Mouse (Mus musculus) neural tube, embryonic 11.5 days (tissue): ENCODE measurements at regions not wholly inside any gene's neighbourhood (a gene's known extent, or its start where the extent isn't known, plus 50 kb on each side); places are given as distances from the start of the nearest gene placed in this dataset.

Source experiments
- ATAC-seq: fragments of 200-750 bp; cut with Nextera tagmentation; 2 replicates; pipeline ENCODE4 v1.8.0; 2017; ENCODE audit warnings: moderate number of reproducible peaks, mild to moderate bottlenecking, moderate TSS enrichment, moderate library complexity; ENCODE audit not compliant: insufficient read depth, low FRiP score, low TSS enrichment
- DNase-seq: peaks from one replicate; pipeline ENCODE4 v3.0.0-alpha.2; 2015; ENCODE audit warnings: low spot score
- H3K27ac ChIP-seq: fragments of 300-500 bp; sonication (generic); 2 replicates; pipeline ENCODE4 v1.5.1; 2014; ENCODE audit warnings: low read depth, mild to moderate bottlenecking, low read length
- H3K27me3 ChIP-seq: fragments of 300-500 bp; sonication (generic); 2 replicates; pipeline ENCODE4 v1.6.1; 2014; ENCODE audit warnings: mild to moderate bottlenecking, low read length, mixed read lengths; ENCODE audit not compliant: control insufficient read depth, insufficient read depth
- H3K36me3 ChIP-seq: fragments of 300-500 bp; sonication (generic); 2 replicates; pipeline ENCODE4 v1.6.1; 2014; ENCODE audit warnings: mild to moderate bottlenecking, low read length, moderate library complexity, mixed read lengths; ENCODE audit not compliant: control insufficient read depth, insufficient read depth
- H3K4me1 ChIP-seq: fragments of 300-500 bp; sonication (generic); 2 replicates; pipeline ENCODE4 v1.6.1; 2014; ENCODE audit warnings: low read length, mixed read lengths; ENCODE audit not compliant: control insufficient read depth, insufficient read depth
- H3K4me2 ChIP-seq: fragments of 300-500 bp; sonication (generic); 2 replicates; pipeline ENCODE4 v1.6.1; 2014; ENCODE audit warnings: low read depth, mild to moderate bottlenecking, moderate library complexity
- H3K4me3 ChIP-seq: fragments of 300-500 bp; sonication (generic); 2 replicates; pipeline ENCODE4 v1.5.1; 2014; ENCODE audit warnings: low read depth, low read length
- H3K9ac ChIP-seq: fragments of 300-500 bp; sonication (generic); 2 replicates; pipeline ENCODE4 v1.6.1; 2014; ENCODE audit warnings: mild to moderate bottlenecking, low read length
- H3K9me3 ChIP-seq: fragments of 300-500 bp; sonication (generic); 2 replicates; pipeline ENCODE4 v1.6.1; 2016; ENCODE audit warnings: low read length; ENCODE audit not compliant: control insufficient read depth
- WGBS: fragments of 180-500 bp; shearing (Covaris S2); extraction: QIAGEN DNeasy Blood & Tissue Kit; methylation state at CpG from one replicate; pipeline ENCODE4 v1.1.7; 2014; 5-methylcytosine and 5-hydroxymethylcytosine counted together

DNA sequence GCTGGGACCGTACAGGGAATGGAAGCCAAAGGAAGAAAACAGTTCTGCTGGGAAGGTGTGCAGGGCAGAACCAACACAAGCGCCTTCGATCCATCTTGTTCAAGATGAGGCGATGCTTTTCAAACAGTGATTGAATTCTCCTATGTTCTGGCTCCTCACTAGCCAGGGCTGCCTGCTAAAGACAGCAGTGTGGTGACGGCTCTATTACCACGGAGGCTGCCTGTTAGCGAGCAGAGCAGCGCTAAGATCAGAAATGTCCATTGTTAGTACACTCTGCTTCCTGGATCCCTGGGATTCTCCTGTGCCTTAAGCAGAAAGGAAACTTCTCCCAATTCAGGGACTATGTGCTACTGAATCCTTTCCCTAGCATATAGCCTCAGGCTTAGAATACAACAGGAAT is 629.0 kb downstream of the Cdk5rap2 start:
- DNase-seq: no peak
- no peak for ATAC-seq
- Histone ChIP-seq H3K36me3 (no peaks in the 10 kb centered on the region), H3K4me1 (no peaks in the 10 kb centered on the region), H3K27ac (no peak overlapping the region), H3K9me3 (no peaks in the 10 kb centered on the region), H3K27me3 (no peaks in the 10 kb centered on the region), H3K9ac (no peak overlapping the region), H3K4me2 (no peak overlapping the region), H3K4me3 (no peak overlapping the region)
- 79% methylated on average over 8 of the region's 8 CpGs for WGBS

GRCm38 (mm10) chr4:69761841-69762240 is 648.4 kb downstream of the Cdk5rap2 start:
- Histone ChIP-seq H3K9ac (no peak overlapping the region), H3K36me3 (no peaks in the 10 kb centered on the region), H3K4me3 (no peak overlapping the region), H3K9me3 (no peaks in the 10 kb centered on the region), H3K27me3 (no peaks in the 10 kb centered on the region), H3K27ac (no peak overlapping the region), H3K4me2 (no peak overlapping the region), H3K4me1 (no peaks in the 10 kb centered on the region)
- no peak for ATAC-seq
- 86% methylated on average over 3 of the region's 3 CpGs for WGBS
- DNase-seq: no peak

DNA sequence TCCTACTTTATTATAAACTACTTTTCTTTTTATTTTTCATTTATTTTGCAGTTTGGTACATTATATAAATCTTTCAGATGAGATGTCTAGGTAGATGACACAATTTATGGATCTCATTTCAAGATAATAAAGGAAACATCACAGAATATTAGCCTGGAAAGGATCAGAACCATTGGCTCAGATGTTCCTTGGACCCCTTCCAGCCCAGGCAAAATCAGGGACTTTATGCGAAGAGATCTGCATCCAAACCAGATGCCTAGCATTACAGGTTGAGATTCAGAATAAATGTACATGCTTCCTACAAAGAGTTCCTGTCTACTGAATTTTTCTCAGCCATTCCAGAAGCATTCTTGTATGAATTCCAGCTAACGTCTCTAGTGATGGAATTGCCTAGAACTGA is 650.6 kb downstream of the Cdk5rap2 start:
- no peak overlapping the region for H3K4me3 ChIP-seq
- H3K27ac ChIP-seq: no peak overlapping the region
- H3K4me1 ChIP-seq: no peaks in the 10 kb centered on the region
- WGBS: 97% methylated on average over 2 of the region's 2 CpGs
- ATAC-seq (no peak), DNase-seq (no peak)
- H3K9me3 ChIP-seq: no peaks in the 10 kb centered on the region
- H3K27me3 ChIP-seq: no peaks in the 10 kb centered on the region
- H3K9ac ChIP-seq: no peak overlapping the region
- H3K36me3 ChIP-seq: no peaks in the 10 kb centered on the region
- H3K4me2 ChIP-seq: no peak overlapping the region

DNA sequence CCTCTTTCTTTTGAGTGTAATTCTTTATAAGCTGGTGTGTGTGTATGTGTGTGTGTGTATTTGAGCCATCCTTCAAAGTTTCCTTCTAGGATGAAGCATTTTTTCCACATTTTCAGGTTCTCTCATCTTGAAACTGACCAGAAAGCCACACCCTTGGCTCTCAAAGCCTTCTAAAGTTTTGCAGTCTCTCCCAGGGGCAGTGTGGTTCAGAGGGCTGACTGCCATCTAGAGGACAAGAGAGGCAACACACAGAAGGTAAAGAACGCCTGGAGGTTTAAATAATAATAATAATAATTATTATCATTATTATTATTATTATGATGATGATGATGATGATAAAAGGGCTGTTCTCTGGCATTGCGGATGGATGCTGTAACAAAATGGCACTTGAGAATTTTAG is 655.7 kb downstream of the Cdk5rap2 start:
- no peak overlapping the region for H3K9ac ChIP-seq
- no peak overlapping the region for H3K4me2 ChIP-seq
- DNase-seq (no peak), ATAC-seq (peak; percentile 64; the same call in 1 of the 2 replicates)
- no peak overlapping the region for H3K4me3 ChIP-seq
- WGBS: 76% methylated on average over 2 of the region's 2 CpGs
- H3K27me3 ChIP-seq: no peaks in the 10 kb centered on the region
- no peaks in the 10 kb centered on the region for H3K4me1 ChIP-seq
- H3K36me3 ChIP-seq: no peaks in the 10 kb centered on the region
- H3K9me3 ChIP-seq: no peaks in the 10 kb centered on the region
- H3K27ac ChIP-seq: no peak overlapping the region

DNA sequence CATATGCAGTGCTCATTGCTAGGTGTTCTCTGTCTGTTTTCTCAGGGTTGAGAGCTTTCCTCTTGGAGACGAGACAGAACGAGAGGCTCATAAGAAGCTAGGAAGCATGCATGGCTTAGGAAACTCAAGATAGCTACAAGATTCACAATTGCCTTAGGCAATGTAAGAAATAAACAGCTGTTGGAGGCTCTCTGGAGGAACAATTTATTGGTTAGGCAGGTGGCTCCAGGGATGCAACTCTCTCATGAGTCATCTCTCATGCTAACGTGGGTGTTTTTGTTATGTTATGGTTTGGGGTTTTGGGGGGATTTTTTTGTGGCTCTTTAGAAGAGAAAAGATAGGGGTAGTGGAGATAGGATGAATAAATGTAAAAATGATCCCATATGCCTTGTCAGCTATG is 657.2 kb downstream of the Cdk5rap2 start:
- WGBS: 84% methylated on average over 3 of the region's 3 CpGs
- DNase-seq: no peak
- H3K9ac ChIP-seq: no peak overlapping the region
- no peak for ATAC-seq
- H3K27ac ChIP-seq: no peak overlapping the region
- no peaks in the 10 kb centered on the region for H3K36me3 ChIP-seq
- H3K27me3 ChIP-seq: no peaks in the 10 kb centered on the region
- no peak overlapping the region for H3K4me3 ChIP-seq
- H3K9me3 ChIP-seq: no peaks in the 10 kb centered on the region
- no peaks in the 10 kb centered on the region for H3K4me1 ChIP-seq
- no peak overlapping the region for H3K4me2 ChIP-seq

DNA sequence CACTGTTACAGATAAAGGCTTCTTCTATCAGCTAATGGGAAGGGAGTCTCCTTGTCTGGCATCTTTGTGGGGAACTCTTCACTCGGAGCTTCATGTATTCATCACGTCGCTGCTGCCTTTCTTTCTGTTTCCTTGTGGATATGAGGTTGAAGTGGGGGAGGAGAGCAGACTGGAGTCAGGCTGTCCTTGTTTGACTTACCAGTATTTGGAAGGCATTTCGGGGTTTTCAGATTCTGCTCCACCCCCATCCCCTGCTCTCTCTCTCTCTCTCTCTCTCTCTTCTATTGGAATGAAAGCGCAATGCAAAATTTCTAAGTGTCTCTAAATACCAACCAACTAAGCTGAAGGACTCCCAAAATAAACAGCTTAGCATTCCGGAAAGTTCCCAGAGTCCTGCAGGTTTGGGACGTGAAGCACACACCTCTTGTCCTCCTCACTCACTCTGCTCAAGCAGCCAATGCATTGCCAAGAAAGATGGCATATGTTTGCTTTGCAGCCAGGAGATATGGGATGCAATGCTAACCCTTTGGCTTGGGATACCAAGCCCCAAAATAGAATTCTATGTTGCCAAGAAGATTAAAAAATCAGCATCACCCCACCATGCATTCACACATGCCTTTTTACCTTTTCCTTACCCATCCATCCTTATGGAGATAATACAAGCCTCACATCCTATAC is 670.3 kb downstream of the Cdk5rap2 start:
- Histone ChIP-seq H3K4me3 (no peak overlapping the region), H3K4me2 (no peak overlapping the region), H3K9me3 (no peaks in the 10 kb centered on the region), H3K4me1 (no peaks in the 10 kb centered on the region), H3K27me3 (no peaks in the 10 kb centered on the region), H3K9ac (no peak overlapping the region), H3K27ac (no peak overlapping the region), H3K36me3 (no peaks in the 10 kb centered on the region)
- 80% methylated on average over 7 of the region's 7 CpGs for WGBS
- ATAC-seq (no peak), DNase-seq (no peak)
